Mouse (Mus musculus) forebrain, embryonic 16.5 days (tissue): ENCODE measurements around the gene Enpp5. TPM values are rescaled to one million over a fixed set of nuclear protein-coding genes. Genes with fewer than 3 reads are reported as not detected.

Experiments
- ATAC-seq: fragments of 200-750 bp; cut with Nextera tagmentation; 2 replicates; pipeline ENCODE4 v1.8.0; 2017; ENCODE audit warnings: mild to moderate bottlenecking, moderate library complexity
- H3K27ac ChIP-seq: fragments of 300-500 bp; sonication (generic); 2 replicates; pipeline ENCODE4 v1.5.1; 2014; ENCODE audit warnings: low read length, control low read depth
- H3K27me3 ChIP-seq: fragments of 300-500 bp; sonication (generic); replicated peaks from 2 replicates; pipeline ENCODE4 v1.6.1; 2014; ENCODE audit warnings: low read length; ENCODE audit not compliant: control insufficient read depth, insufficient read depth
- H3K36me3 ChIP-seq: fragments of 300-500 bp; sonication (generic); 2 replicates; pipeline ENCODE4 v1.6.1; 2014; ENCODE audit not compliant: control insufficient read depth, insufficient read depth
- H3K4me1 ChIP-seq: fragments of 300-500 bp; sonication (generic); replicated peaks from 2 replicates; pipeline ENCODE4 v1.6.1; 2014; ENCODE audit warnings: low read length; ENCODE audit not compliant: control insufficient read depth, insufficient read depth
- H3K4me2 ChIP-seq: fragments of 300-500 bp; sonication (generic); 2 replicates; pipeline ENCODE4 v1.6.1; 2014; ENCODE audit warnings: mild to moderate bottlenecking, low read length, control low read depth
- H3K4me3 ChIP-seq: fragments of 300-500 bp; sonication (generic); replicated peaks from 2 replicates; pipeline ENCODE4 v1.5.1; 2014; ENCODE audit warnings: mild to moderate bottlenecking, low read length, control low read depth
- H3K9ac ChIP-seq: fragments of 300-500 bp; sonication (generic); replicated peaks from 2 replicates; pipeline ENCODE4 v1.6.1; 2014; ENCODE audit warnings: low read depth, low read length, control low read depth
- H3K9me3 ChIP-seq: fragments of 300-500 bp; sonication (generic); 2 replicates; pipeline ENCODE4 v1.6.1; 2016; ENCODE audit warnings: low read length; ENCODE audit not compliant: control insufficient read depth
- WGBS: fragments of 180-500 bp; shearing (Covaris S2); extraction: QIAGEN DNeasy Blood & Tissue Kit; methylation state at CpG from one replicate; pipeline ENCODE4 v1.1.7; 2014; 5-methylcytosine and 5-hydroxymethylcytosine counted together
- polyA plus RNA-seq: library from polyadenylated mRNA; unstranded; fragments of >200 nt; fragmentation: Nextera tagmentation; extraction: Ambion mirVana; gene quantifications from 2 replicates; pipeline ENCODE4 v1.2.1, GENCODE M21; 2015

Gene Enpp5
- polyA plus RNA-seq, 1 experiment from 2014 or later: 90.0 TPM

DNA sequence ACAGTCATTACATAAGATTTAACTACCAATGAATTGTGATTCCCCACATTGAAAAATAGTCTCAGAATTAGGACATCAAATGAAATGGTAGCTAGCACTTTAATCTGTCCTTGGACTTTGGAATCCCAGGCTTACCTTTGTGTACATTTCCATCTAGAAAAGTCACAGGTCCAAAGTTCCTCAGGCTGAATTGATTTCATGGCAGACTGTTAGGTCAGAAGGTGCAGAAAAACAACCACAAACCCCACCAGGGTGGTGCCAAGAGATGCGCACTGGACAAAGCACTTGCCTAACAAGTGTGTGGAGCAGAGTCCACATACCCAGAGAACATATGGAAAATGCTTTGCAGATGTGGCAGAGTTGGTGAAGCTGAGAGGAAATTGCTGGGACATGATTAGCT, 21.5 kb upstream of the Enpp5 start:
- no peak for ATAC-seq
- Histone ChIP-seq H3K4me1 (no peaks in the 10 kb centered on the region), H3K27me3 (no peaks in the 10 kb centered on the region), H3K4me3 (no peak overlapping the region), H3K9me3 (no peaks in the 10 kb centered on the region), H3K27ac (no peak overlapping the region), H3K4me2 (no peak overlapping the region), H3K9ac (no peak overlapping the region), H3K36me3 (no peaks in the 10 kb centered on the region)
- 94% methylated on average over 1 of the region's 1 CpGs for WGBS

DNA sequence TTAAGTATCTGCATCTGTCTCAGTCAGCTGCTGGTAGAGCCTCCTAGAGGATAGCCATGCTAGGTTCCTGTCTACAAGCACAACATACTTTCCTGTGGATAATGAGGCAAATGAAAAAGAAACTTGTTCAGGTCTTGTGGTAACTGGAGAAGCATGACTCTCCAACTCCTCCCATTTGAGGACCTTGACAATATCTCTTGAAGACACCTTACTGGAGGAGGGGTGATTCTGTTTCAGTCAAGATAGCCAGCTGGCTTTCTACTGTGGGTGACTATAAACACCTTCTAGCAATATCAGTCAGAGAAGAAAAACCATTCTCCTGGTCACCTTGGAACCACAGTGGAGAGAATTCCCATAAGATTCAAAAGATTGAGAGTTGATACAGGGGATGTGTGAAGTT, 20.5 kb upstream of the Enpp5 start:
- ATAC-seq: no peak
- no peak overlapping the region for H3K27ac ChIP-seq
- no peak overlapping the region for H3K4me3 ChIP-seq
- no peaks in the 10 kb centered on the region for H3K27me3 ChIP-seq
- H3K36me3 ChIP-seq: no peaks in the 10 kb centered on the region
- no peaks in the 10 kb centered on the region for H3K9me3 ChIP-seq
- H3K4me1 ChIP-seq: no peaks in the 10 kb centered on the region
- no peak overlapping the region for H3K4me2 ChIP-seq
- H3K9ac ChIP-seq: no peak overlapping the region

DNA sequence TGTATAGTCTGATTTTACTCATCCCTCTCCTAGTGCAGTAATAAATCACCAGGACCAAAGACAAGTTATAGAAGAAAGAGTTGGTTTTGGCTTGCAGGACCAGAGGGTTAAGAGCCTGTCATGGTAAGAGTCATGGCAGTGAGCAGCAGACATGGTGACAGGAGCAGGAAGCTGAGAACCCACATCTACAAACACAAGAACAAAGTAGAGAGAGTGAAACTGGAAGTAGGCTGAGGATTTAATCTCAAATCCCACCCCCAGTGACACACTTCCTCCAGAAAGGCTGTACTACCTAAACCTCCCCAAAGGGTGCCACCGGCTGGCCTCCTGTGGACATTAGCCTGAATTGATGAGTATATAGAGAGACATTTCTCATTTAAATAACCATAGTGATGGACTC, 17.8 kb upstream of the Enpp5 start:
- Histone ChIP-seq H3K27me3 (no peaks in the 10 kb centered on the region), H3K4me2 (no peak overlapping the region), H3K4me3 (no peak overlapping the region), H3K9me3 (no peaks in the 10 kb centered on the region), H3K4me1 (no peaks in the 10 kb centered on the region), H3K9ac (no peak overlapping the region), H3K27ac (no peak overlapping the region), H3K36me3 (no peaks in the 10 kb centered on the region)
- no peak for ATAC-seq
- 79% methylated on average over 1 of the region's 1 CpGs for WGBS

DNA sequence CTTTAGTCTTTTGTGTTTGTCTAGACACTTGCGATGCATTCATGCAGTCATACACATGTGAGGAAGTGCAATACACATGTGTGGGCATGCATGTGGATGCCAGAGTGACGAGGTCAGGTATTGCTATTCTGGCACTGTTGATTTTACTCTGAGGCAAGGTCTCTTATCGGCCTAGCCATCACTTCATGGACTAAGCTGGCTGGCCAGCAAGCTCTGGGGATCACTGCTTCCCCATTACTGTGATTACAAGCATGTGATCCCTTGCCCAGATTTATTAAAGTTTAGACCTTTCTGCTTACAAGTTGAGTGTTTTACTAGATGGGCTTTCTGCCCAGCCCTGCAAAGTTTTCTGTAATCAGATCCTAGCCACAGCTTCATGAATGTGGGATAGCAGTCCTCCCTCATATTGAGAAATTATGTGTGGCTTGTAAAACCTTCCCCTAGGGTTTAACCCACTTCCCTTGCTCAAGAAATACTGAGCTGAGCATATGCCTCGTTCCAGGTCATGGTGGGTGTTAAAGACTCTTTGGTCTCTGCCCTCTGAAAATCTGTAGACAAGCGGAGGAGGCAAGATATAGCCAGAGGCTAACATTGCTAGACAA, 17.2 kb upstream of the Enpp5 start:
- Histone ChIP-seq H3K9me3 (no peaks in the 10 kb centered on the region), H3K27me3 (no peaks in the 10 kb centered on the region), H3K9ac (no peak overlapping the region), H3K4me1 (no peaks in the 10 kb centered on the region), H3K4me3 (no peak overlapping the region), H3K27ac (no peak overlapping the region), H3K4me2 (no peak overlapping the region), H3K36me3 (no peaks in the 10 kb centered on the region)
- ATAC-seq: no peak
- 81% methylated on average over 5 of the region's 5 CpGs for WGBS

DNA sequence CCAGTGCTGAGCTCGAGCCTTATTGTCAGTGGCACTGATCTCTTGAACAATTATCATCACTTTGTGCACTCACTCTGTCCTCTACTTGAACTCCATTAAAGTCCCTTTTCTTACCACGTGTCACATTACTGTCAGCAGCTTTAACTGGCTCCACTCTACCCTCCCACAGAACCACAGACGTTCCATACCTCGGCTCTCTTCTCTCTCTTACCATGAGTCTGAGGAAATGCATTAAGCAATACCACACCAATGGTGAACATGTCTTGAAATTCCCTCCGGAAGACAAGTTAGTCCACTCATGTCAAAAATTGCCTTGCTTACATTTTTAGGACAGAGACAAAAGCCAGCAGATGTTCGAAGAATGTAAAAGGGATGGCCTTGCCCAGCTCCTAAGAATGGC, 9.7 kb upstream of the Enpp5 start:
- Histone ChIP-seq H3K9ac (no peak overlapping the region), H3K4me2 (no peak overlapping the region), H3K9me3 (no peaks in the 10 kb centered on the region), H3K4me1 (no peaks in the 10 kb centered on the region), H3K4me3 (no peak overlapping the region), H3K27me3 (no peaks in the 10 kb centered on the region), H3K36me3 (no peaks in the 10 kb centered on the region), H3K27ac (no peak overlapping the region)
- ATAC-seq: no peak
- 79% methylated on average over 6 of the region's 6 CpGs for WGBS

DNA sequence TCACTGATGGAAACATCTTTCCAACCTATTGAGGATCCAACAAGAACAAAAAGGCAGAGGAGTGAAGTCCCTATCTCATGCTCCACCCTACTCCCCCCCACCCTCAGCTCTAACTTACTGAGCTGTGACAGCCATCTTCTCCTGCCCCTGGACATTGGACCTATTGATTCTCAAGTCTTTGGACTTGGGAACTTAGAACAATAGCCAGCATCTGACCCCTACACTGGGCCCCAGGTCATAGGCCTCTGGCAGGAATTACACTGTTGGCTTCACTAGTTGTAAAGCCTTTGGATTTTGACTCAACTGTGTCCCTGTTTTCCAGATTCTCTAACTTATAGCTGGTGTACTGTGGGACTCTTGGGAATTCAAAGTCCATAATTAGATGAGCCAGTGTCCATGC, 6.9 kb upstream of the Enpp5 start:
- no peaks in the 10 kb centered on the region for H3K9me3 ChIP-seq
- ATAC-seq: no peak
- no peak overlapping the region for H3K4me2 ChIP-seq

DNA sequence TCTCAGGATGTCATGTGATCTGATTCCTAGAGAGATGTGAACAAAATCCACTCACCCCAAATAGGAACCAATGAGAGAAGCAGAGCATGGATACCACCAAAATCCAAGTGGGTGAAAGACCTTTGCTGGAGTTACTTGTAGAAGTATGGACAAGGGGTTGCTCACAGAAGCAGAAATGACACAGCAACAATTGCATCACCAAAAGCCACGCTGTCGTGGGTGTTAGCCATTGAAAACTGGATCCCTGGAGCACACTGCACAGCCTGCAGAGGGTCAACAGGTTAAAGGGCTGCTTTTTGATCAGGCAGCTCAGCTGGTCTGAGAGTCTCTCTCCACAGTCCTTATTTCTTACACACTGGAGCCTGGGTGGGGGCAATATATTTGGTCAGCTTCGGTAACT, 3.0 kb upstream of the Enpp5 start:
- Histone ChIP-seq H3K9ac (no peak overlapping the region), H3K4me3 (no peak overlapping the region), H3K9me3 (no peaks in the 10 kb centered on the region), H3K4me1 (peaks cover 7% of the 10 kb centered on the region), H3K27me3 (no peaks in the 10 kb centered on the region), H3K4me2 (no peak overlapping the region), H3K27ac (no peak overlapping the region), H3K36me3 (0 out of 2 replicates have a peak, but pooled peaks cover 2% of the 10 kb centered on the region)
- whole genome bisulfite sequencing: 88% methylated on average over 3 of the region's 3 CpGs
- no peak for ATAC-seq

More for the DNA sequence above, 6.9 kb upstream of the Enpp5 start:
- Histone ChIP-seq H3K4me1 (no peaks in the 10 kb centered on the region), H3K27me3 (no peaks in the 10 kb centered on the region), H3K4me3 (no peak overlapping the region), H3K9ac (no peak overlapping the region), H3K36me3 (no peaks in the 10 kb centered on the region), H3K27ac (no peak overlapping the region)

DNA sequence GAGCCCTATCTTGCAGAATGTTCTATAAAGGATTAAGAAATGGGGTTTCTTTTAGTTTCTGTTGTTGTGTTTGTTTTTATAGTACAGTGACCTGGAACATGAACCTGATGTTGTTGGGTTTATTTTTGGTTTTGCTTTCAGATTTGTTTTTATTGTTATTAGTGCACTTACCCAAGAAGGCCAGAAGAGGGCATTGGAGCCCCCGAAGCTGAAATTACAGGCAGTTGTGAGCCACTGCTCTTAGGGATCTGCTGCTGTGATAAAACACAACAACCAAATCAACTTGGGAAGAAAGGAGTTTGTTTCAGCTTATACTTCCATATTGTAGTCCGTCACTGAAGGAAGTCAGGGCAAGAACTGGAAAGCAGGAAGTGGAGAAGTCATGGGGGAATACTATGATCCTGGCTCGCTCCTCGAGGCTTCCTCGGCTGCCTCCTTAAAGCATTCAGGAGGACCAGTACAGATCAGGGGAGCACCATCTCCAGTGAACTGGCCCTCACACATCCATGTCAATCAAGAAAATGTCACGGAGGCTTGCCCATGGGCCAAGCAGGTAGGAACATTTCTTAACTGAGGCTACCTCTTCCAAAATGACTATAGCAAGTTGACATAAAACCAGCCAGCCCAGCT, 2.4 kb upstream of the Enpp5 start:
- WGBS: 55% methylated on average over 6 of the region's 6 CpGs
- H3K4me3 ChIP-seq: no peak overlapping the region
- H3K9me3 ChIP-seq: no peaks in the 10 kb centered on the region
- no peak overlapping the region for H3K9ac ChIP-seq
- H3K36me3 ChIP-seq: peaks cover 7% of the 10 kb centered on the region
- peaks cover 7% of the 10 kb centered on the region for H3K4me1 ChIP-seq
- ATAC-seq: no peak
- H3K27me3 ChIP-seq: no peaks in the 10 kb centered on the region
- H3K27ac ChIP-seq: no peak overlapping the region
- no peak overlapping the region for H3K4me2 ChIP-seq

DNA sequence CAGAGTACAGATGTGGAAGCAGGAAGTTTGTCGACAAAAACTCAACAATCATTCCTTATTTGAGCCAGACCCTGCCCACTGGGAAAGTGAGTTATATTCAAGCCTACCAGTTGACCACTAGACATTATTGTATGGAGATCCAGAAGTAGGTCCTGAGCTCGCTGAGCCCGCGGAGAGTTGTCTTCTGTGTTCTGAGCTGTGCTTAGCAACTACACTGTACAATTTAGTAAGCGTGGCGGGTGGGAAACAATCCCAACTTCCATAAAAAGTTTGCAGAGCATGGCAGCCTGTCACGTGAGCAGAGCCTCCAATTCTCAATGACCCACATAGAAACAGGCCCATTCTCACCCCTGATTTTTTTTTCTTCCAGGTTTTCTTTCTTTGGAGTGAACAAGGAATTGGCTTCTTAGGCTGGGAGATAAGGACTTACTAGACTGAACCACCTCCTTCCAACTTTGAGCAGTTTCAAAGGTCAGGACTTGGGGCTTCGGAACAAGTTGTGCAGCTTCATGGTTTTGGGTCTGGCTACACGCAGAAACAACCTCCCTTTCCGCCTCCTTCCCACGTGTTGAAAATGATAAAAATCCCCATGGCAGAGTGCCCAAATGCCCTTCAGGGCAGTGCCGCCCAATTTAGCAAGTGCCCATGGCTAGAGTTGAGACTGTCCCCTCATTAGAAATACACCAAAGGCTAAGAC, 1.3 kb upstream of the Enpp5 start:
- no peak for ATAC-seq
- Histone ChIP-seq H3K36me3 (peaks cover 16% of the 10 kb centered on the region), H3K27me3 (no peaks in the 10 kb centered on the region), H3K9me3 (no peaks in the 10 kb centered on the region), H3K4me3 (no peak overlapping the region), H3K4me1 (peaks cover 10% of the 10 kb centered on the region), H3K27ac (no peak overlapping the region), H3K9ac (no peak overlapping the region), H3K4me2 (no peak overlapping the region)
- 73% methylated on average over 12 of the region's 12 CpGs for WGBS
